Comparison of ENCODE assay signal across 9 mouse cellular contexts in genomic region chr6:89553012-89553704, GRCm38 (mm10). TPM values are rescaled to one million over a fixed set of nuclear protein-coding genes. Genes with fewer than 3 reads are reported as not detected.
DNase-seq lines count a peak whose midpoint lies in the region; ATAC-seq and TF ChIP-seq lines count a peak whose summit lies in the region.
"Had no signal": no experiment of that assay in that cellular context is flagged by ENCODE, and none has a peak within 500 bp of the region (broad histone marks: within the 10 kb centered on the region; RNA-seq: fewer than 3 reads in every experiment).

No protein-coding gene starts in this region.

- H3K9ac ChIP-seq in MEL (ENCODE audit: control insufficient read depth, low read depth, low read length, poor library complexity, severe bottlenecking), result no peak overlapping the region
- H3K9ac ChIP-seq in hindbrain, embryonic 12.5 days, result no peak overlapping the region

- H3K27ac ChIP-seq in MEL (ENCODE audit: control insufficient read depth, low read depth, low read length), result no peak overlapping the region
- H3K27ac ChIP-seq in hindbrain, embryonic 12.5 days, result no peak overlapping the region

- WGBS in hindbrain, embryonic 12.5 days, result 9% methylated on average over 4 of the region's 4 CpGs

- peak; percentile 95 for TF ChIP-seq RAD21 in MEL (IDR thresholded peaks at IDR 0.05; ENCODE audit: low read depth, low read length)

- peak; percentile 73 for ATAC-seq in hindbrain, embryonic 12.5 days (ENCODE audit: low FRiP score)

- no peak overlapping the region for H3K4me2 ChIP-seq in hindbrain, embryonic 12.5 days (replicated peaks)

- no peaks in the 10 kb centered on the region for H3K79me2 ChIP-seq in MEL (ENCODE audit: control insufficient read depth, insufficient read depth, low read length, poor library complexity)

- H3K27me3 ChIP-seq in MEL (ENCODE audit: control insufficient read depth in 1 of 2, insufficient read depth in 2 of 2, low read length in 2 of 2), result no peaks in the 10 kb centered on the region
- H3K27me3 ChIP-seq in hindbrain, embryonic 12.5 days, result no peaks in the 10 kb centered on the region

- H3K4me1 ChIP-seq in MEL (ENCODE audit: control insufficient read depth in 1 of 2, insufficient read depth in 2 of 2, low read length in 2 of 2), result no peaks in the 10 kb centered on the region
- H3K4me1 ChIP-seq in hindbrain, embryonic 12.5 days, result peaks cover 5% of the 10 kb centered on the region

- no peak for TF ChIP-seq POLR2A in MEL (IDR thresholded peaks at IDR 0.05; ENCODE audit: control insufficient read depth in 1 of 2, insufficient read depth in 1 of 2, low read depth in 1 of 2, low read length in 2 of 2, poor library complexity in 1 of 2)

- H3K4me3 ChIP-seq in MEL (ENCODE audit: control insufficient read depth in 1 of 2, insufficient read depth in 1 of 2, low read depth in 2 of 2, low read length in 2 of 2), result no peak overlapping the region
- no peak overlapping the region for H3K4me3 ChIP-seq in hindbrain, embryonic 12.5 days
- H3K4me3 ChIP-seq: megakaryocyte, embryonic 14.5 days had no signal

- no peaks in the 10 kb centered on the region for H3K36me3 ChIP-seq in MEL (ENCODE audit: control insufficient read depth in 1 of 2, insufficient read depth in 2 of 2, low read length in 2 of 2)
- no peaks in the 10 kb centered on the region for H3K36me3 ChIP-seq in hindbrain, embryonic 12.5 days

- TF ChIP-seq CTCF in MEL (IDR thresholded peaks at IDR 0.05 in 2 of 3, conservative IDR thresholded peaks at IDR 0.05 in 1 of 3; ENCODE audit: control insufficient read depth in 1 of 3, insufficient read depth in 1 of 3, low read depth in 2 of 3, low read length in 3 of 3, poor library complexity in 1 of 3, severe bottlenecking in 1 of 3), result peak; percentile 81 to 92 (median 90)

- peak; percentile 63 for DNase-seq in MEL (ENCODE audit: low read depth, low spot score)
- peak; percentile 77 for DNase-seq in cerebellum, adult 11-12 months
- peak; percentile 75 for DNase-seq in forelimb bud, embryonic 11.5 days (ENCODE audit: low read depth, low spot score)
- peak; percentile 93 for DNase-seq in layer of hippocampus, postnatal 10 days (ENCODE audit: low spot score in 2 of 2)
- peak; percentile 87 for DNase-seq in lung, postnatal 36 days
- peak; percentile 80 to 89 for DNase-seq in right cerebral cortex, postnatal 10 days (ENCODE audit: low spot score in 2 of 2)
- DNase-seq in urinary bladder, postnatal 36 days (ENCODE audit: low spot score in 2 of 2), result peak; percentile 68 to 74

- no peak for TF ChIP-seq EP300 in MEL (IDR thresholded peaks at IDR 0.05; ENCODE audit: low read depth in 1 of 2, low read length in 2 of 2)

- no peaks in the 10 kb centered on the region for H3K9me3 ChIP-seq in MEL (replicated peaks; ENCODE audit: insufficient read depth, low read length)
- no peaks in the 10 kb centered on the region for H3K9me3 ChIP-seq in hindbrain, embryonic 12.5 days (replicated peaks)
- H3K9me3 ChIP-seq: megakaryocyte, embryonic 14.5 days had no signal

TF ChIP-seq in MEL, 35 proteins besides CTCF, POLR2A, EP300 and RAD21:
- TF ChIP-seq TAL1 (IDR thresholded peaks at IDR 0.05; ENCODE audit: low read length), result no peak
- no peak for TF ChIP-seq USF1 (IDR thresholded peaks at IDR 0.05; ENCODE audit: low read depth, low read length)
- no peak for TF ChIP-seq MAFK (IDR thresholded peaks at IDR 0.05; ENCODE audit: borderline replicate concordance, low read depth, low read length)
- no peak for TF ChIP-seq MYB (IDR thresholded peaks at IDR 0.05; ENCODE audit: low read depth, low read length)
- no peak for TF ChIP-seq GABPA (IDR thresholded peaks at IDR 0.05; ENCODE audit: low read depth, low read length)
- no peak for TF ChIP-seq BHLHE40 (IDR thresholded peaks at IDR 0.05; ENCODE audit: borderline replicate concordance, low read depth, low read length)
- no peak for TF ChIP-seq GATA1 (IDR thresholded peaks at IDR 0.05; ENCODE audit: low read depth, low read length)
- peak; percentile 67; the same call in 1 of the 2 replicates for TF ChIP-seq MAZ (IDR thresholded peaks at IDR 0.05; ENCODE audit: low read depth, low read length)
- TF ChIP-seq SMC3 (IDR thresholded peaks at IDR 0.05; ENCODE audit: low read depth, low read length), result peak; percentile 94
- TF ChIP-seq ZNF384 (IDR thresholded peaks at IDR 0.05; ENCODE audit: low read depth, low read length), result no peak
- no peak for TF ChIP-seq POLR2AphosphoS5 (IDR thresholded peaks at IDR 0.05; ENCODE audit: borderline replicate concordance, low read depth, low read length)
- TF ChIP-seq ZKSCAN1 (IDR thresholded peaks at IDR 0.05; ENCODE audit: low read depth, low read length), result no peak
- TF ChIP-seq POLR2AphosphoS2 (IDR thresholded peaks at IDR 0.05; ENCODE audit: low read length), result no peak
- peak; percentile 94 for TF ChIP-seq ZC3H11A (IDR thresholded peaks at IDR 0.05; ENCODE audit: low read depth, low read length)
- no peak for TF ChIP-seq CHD1 (IDR thresholded peaks at IDR 0.05; ENCODE audit: low read depth, low read length)
- no peak for TF ChIP-seq TCF12 (IDR thresholded peaks at IDR 0.05; ENCODE audit: low read depth, low read length)
- TF ChIP-seq CHD2 (IDR thresholded peaks at IDR 0.05; ENCODE audit: low read length), result no peak
- TF ChIP-seq USF2 (IDR thresholded peaks at IDR 0.05; ENCODE audit: borderline replicate concordance in 1 of 2, insufficient read depth in 1 of 2, low read depth in 1 of 2, low read length in 2 of 2), result no peak

RNA-seq across cellular contexts. Expression of gene Chchd6, which starts 42.3 kb away (rescaled TPM):
- 49.5 and 53.0 TPM in 2 replicates for total RNA-seq in MEL (2012; rRNA removed)
- 10 to 100 TPM in 1 of 2 experiments, not detected in 1; 74.7 TPM for polyA plus RNA-seq in MEL (2012; ENCODE audit: insufficient read depth in 1 of 2, insufficient read length in 2 of 2, low read depth in 1 of 2, low replicate concordance in 2 of 2, missing spikeins in 1 of 2)
- 73.1 and 82.4 TPM in 2 replicates for polyA plus RNA-seq in hindbrain, embryonic 12.5 days (2016; fragmentation: Nextera tagmentation; extraction: Ambion mirVana)
- total RNA-seq in layer of hippocampus, postnatal 10 days (2021), result 10 to 100 TPM; 73.8 to 89.8 TPM
